Mouse (Mus musculus) G1E (cell line): Measurements from ENCODE around the gene Pik3r1.

Experiments
- CTCF ChIP-seq: IDR thresholded peaks from 2 replicates; pipeline ENCODE4 v1.5.1; 2012; ENCODE audit warnings: low read depth, low read length, inconsistent platforms, mixed read lengths
- TAL1 ChIP-seq: conservative IDR thresholded peaks from 2 replicates; pipeline ENCODE4 v1.6.1; 2012; ENCODE audit warnings: low read depth, low read length, inconsistent platforms, mixed read lengths

- no peak for TF ChIP-seq CTCF
- TF ChIP-seq TAL1 = no peak
These were observed 26.3 kb downstream of the Pik3r1 start for GRCm38 (mm10) chr13:101741530-101742309.
